Mouse (Mus musculus): Measurements from ENCODE around the gene Gpc4. TPM values are rescaled to one million over a fixed set of nuclear protein-coding genes. Genes with fewer than 3 reads are reported as not detected.

The Gpc4 gene
- not detected in 2 replicates for total RNA-seq (2012; rRNA removed)
- total RNA-seq (2014; rRNA removed): not detected in 2 replicates
- not detected in 2 replicates for polyA plus RNA-seq (2012; ENCODE audit: insufficient read length, low read depth)

GRCm38 (mm10) chrX:52164738-52165554, at the start of gene Gpc4:
Gpc4 (minus strand) TSS chrX:52165252.
- H3K27me3 ChIP-seq (replicated peaks): no peaks in the 10 kb centered on the region
- no peak for TF ChIP-seq MAX (IDR thresholded peaks at IDR 0.05; ENCODE audit: low read length)
- no peak for TF ChIP-seq CTCF (conservative IDR thresholded peaks at IDR 0.05 in 1 of 2, IDR thresholded peaks at IDR 0.05 in 1 of 2; ENCODE audit: low read depth in 2 of 2, low read length in 2 of 2)
- TF ChIP-seq JUND (conservative IDR thresholded peaks at IDR 0.05; ENCODE audit: low read depth, low read length): no peak
- no peak for TF ChIP-seq E2F4 (IDR thresholded peaks at IDR 0.05; ENCODE audit: insufficient replicate concordance, low read depth, low read length)
- no peak for TF ChIP-seq ZNF384 (IDR thresholded peaks at IDR 0.05; ENCODE audit: low read depth, low read length)
- no peak for TF ChIP-seq NRF1 (IDR thresholded peaks at IDR 0.05; ENCODE audit: low read depth, low read length)
- no peak for TF ChIP-seq NELFE (IDR thresholded peaks at IDR 0.05; ENCODE audit: low read depth, low read length)
- no peak for TF ChIP-seq EP300 (IDR thresholded peaks at IDR 0.05; ENCODE audit: low read length)
- no peak for TF ChIP-seq GABPA (IDR thresholded peaks at IDR 0.05; ENCODE audit: insufficient replicate concordance, low read depth, low read length)
- no peak for TF ChIP-seq KAT2A (IDR thresholded peaks at IDR 0.05; ENCODE audit: insufficient replicate concordance, low read length)
- TF ChIP-seq HCFC1 (IDR thresholded peaks at IDR 0.05; ENCODE audit: low read depth, low read length): no peak
- no peak for TF ChIP-seq SMC3 (IDR thresholded peaks at IDR 0.05; ENCODE audit: low read depth, low read length)
- no peak for TF ChIP-seq ETS1 (conservative IDR thresholded peaks at IDR 0.05; ENCODE audit: low read depth, low read length)
- no peak for TF ChIP-seq RCOR1 (conservative IDR thresholded peaks at IDR 0.05; ENCODE audit: low read depth, low read length)
- TF ChIP-seq MAFK (IDR thresholded peaks at IDR 0.05; ENCODE audit: insufficient replicate concordance, low read length): no peak
- no peak for TF ChIP-seq CHD1 (IDR thresholded peaks at IDR 0.05; ENCODE audit: low read depth, low read length)
- dilution Hi-C loops (cut with MboI; ENCODE audit: extremely low pct_ligation_motif_present, extremely low pct_unique_long_range_greater_than_20kb, low sequenced_read_pairs): no loop called here
- H3K4me1 ChIP-seq (ENCODE audit: control insufficient read depth in 1 of 2, insufficient read depth in 2 of 2): no peaks in the 10 kb centered on the region
- no peak for DNase-seq (ENCODE audit: extremely low read depth)
- H3K4me2 ChIP-seq (ENCODE audit: insufficient read depth, low read depth, poor library complexity, severe bottlenecking): no peak within 1 kb of the TSS
- no peaks in the 10 kb centered on the region for H3K36me3 ChIP-seq (replicated peaks in 1 of 2; ENCODE audit: control insufficient read depth in 1 of 2, insufficient read depth in 1 of 2, low read length in 1 of 2)
- H3K79me2 ChIP-seq (replicated peaks; ENCODE audit: control insufficient read depth, extremely low read depth, insufficient read depth, poor library complexity, severe bottlenecking): no peaks in the 10 kb centered on the region
- in situ Hi-C loops (cut with MboI; ENCODE audit: low pct_ligation_motif_present, low pct_unique_long_range_greater_than_20kb, low sequenced_read_pairs): no loop called here
- H3K4me3 ChIP-seq (replicated peaks in 1 of 3; ENCODE audit: low read depth in 2 of 3, low read length in 2 of 3, poor library complexity in 1 of 3): no peak within 1 kb of the TSS
- H3K9ac ChIP-seq (ENCODE audit: insufficient read depth, low read depth): no peak within 1 kb of the TSS
- no peaks in the 10 kb centered on the region for H3K9me3 ChIP-seq (replicated peaks; ENCODE audit: low read length)
- no peak within 1 kb of the TSS for H3K27ac ChIP-seq (ENCODE audit: insufficient read depth, low read depth)

GRCm38 (mm10) chrX:52212846-52213245, 47.8 kb upstream of the Gpc4 start:
- Histone ChIP-seq H3K27me3 (replicated peaks) (no peaks in the 10 kb centered on the region), H3K9me3 (replicated peaks; ENCODE audit: low read length) (no peaks in the 10 kb centered on the region), H3K4me1 (ENCODE audit: control insufficient read depth in 1 of 2, insufficient read depth in 2 of 2) (no peaks in the 10 kb centered on the region), H3K4me2 (ENCODE audit: insufficient read depth, low read depth, poor library complexity, severe bottlenecking) (no peak overlapping the region), H3K9ac (ENCODE audit: insufficient read depth, low read depth) (no peak overlapping the region), H3K27ac (ENCODE audit: insufficient read depth, low read depth) (no peak overlapping the region), H3K36me3 (replicated peaks in 1 of 2; ENCODE audit: control insufficient read depth in 1 of 2, insufficient read depth in 1 of 2, low read length in 1 of 2) (no peaks in the 10 kb centered on the region), H3K79me2 (replicated peaks; ENCODE audit: control insufficient read depth, extremely low read depth, insufficient read depth, poor library complexity, severe bottlenecking) (no peaks in the 10 kb centered on the region), H3K4me3 (replicated peaks in 1 of 3; ENCODE audit: low read depth in 2 of 3, low read length in 2 of 3, poor library complexity in 1 of 3) (no peak overlapping the region)
- in situ Hi-C loops (cut with MboI; ENCODE audit: low pct_ligation_motif_present, low pct_unique_long_range_greater_than_20kb, low sequenced_read_pairs) (no loop called here), dilution Hi-C loops (cut with MboI; ENCODE audit: extremely low pct_ligation_motif_present, extremely low pct_unique_long_range_greater_than_20kb, low sequenced_read_pairs) (no loop called here)
- no peak for DNase-seq (ENCODE audit: extremely low read depth)
- TF ChIP-seq MAFK (IDR thresholded peaks at IDR 0.05; ENCODE audit: insufficient replicate concordance, low read length) (no peak), MAX (IDR thresholded peaks at IDR 0.05; ENCODE audit: low read length) (no peak), NRF1 (IDR thresholded peaks at IDR 0.05; ENCODE audit: low read depth, low read length) (no peak), SIN3A (IDR thresholded peaks at IDR 0.05; ENCODE audit: low read length) (no peak), CTCF (conservative IDR thresholded peaks at IDR 0.05 in 1 of 2, IDR thresholded peaks at IDR 0.05 in 1 of 2; ENCODE audit: low read depth in 2 of 2, low read length in 2 of 2) (no peak), JUN (IDR thresholded peaks at IDR 0.05; ENCODE audit: insufficient read depth, low read depth, low read length) (no peak), CHD1 (IDR thresholded peaks at IDR 0.05; ENCODE audit: low read depth, low read length) (no peak), HCFC1 (IDR thresholded peaks at IDR 0.05; ENCODE audit: low read depth, low read length) (no peak), ZNF384 (IDR thresholded peaks at IDR 0.05; ENCODE audit: low read depth, low read length) (no peak), KAT2A (IDR thresholded peaks at IDR 0.05; ENCODE audit: insufficient replicate concordance, low read length) (no peak), GABPA (IDR thresholded peaks at IDR 0.05; ENCODE audit: insufficient replicate concordance, low read depth, low read length) (no peak)
